Mouse (Mus musculus): ENCODE results near the gene Gm15130. TPM values are rescaled to one million over a fixed set of nuclear protein-coding genes. Genes with fewer than 3 reads are reported as not detected.

Gm15130 gene
- not detected for polyA plus RNA-seq (2017; shearing (Covaris generic))

DNA sequence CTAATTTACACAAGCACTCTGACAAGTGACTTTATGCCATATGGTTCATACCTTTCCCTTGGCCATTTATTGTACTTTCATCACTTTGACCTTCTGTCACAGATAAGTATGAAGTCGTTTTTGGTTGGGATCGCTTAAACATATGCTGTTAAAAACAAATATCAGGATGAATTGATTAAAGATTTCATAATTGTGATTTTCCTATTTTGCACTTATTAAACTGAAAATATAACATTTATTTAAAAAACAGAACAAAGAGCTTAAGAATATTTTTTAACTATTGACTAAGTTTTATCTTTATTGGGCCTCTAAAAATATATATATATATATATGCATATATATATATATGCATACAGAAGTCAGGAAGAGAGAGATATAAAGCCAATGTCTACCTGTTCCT, at the start of gene Gm15130:
Gm15130 (minus strand) TSS at position 101 of the 400 bp plus-strand sequence.
- ATAC-seq, result no peak

GRCm38 (mm10) chr2:111182068-111182467, 29.3 kb upstream of the Gm15130 start:
- no peak for ATAC-seq

DNA sequence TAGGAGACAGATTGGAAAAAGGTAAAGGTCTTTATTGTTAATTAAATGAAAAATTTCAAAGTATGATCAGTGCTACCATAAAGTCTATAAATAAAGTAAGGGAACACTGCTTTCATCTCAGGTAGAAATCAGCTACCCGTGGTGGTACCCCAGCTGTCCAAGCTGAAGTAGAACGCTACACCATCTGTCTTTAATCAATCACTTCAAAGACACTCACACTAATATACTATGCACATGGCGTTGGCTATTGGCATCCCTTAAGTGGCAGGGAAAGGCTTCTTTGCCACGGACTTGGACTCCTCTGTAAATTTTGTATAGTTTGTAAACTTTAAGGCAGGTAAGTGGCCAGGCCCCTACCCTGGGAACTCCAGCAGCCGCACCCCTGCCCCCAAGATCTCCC, 17.0 kb downstream of the Gm15130 start:
- no peak for ATAC-seq

DNA sequence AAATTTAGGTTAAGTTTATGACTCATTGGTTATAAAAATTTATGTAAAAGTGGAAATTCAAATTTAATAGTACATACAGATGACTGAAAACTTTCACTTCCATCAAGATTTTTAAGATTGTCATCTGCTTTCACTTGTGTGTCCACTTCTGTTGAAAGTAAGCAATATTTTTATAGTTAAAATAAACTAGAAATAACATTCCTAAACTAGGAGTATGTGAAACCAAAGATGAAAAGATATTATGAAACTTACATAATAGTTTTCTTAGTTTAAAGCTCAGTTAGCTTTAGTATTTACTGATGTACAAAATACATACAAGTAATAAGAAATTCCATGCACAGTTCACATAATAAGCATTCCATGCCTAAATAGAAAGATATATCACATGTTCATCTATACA, 46.9 kb downstream of the Gm15130 start, which contains the start of gene Gm13941:
Gm13941 (minus strand) TSS at position 101 of the 400 bp plus-strand sequence.
- ATAC-seq, result no peak

Other genes with a start within 250 kb of the Gm15130 start
- gene Ano3, start 202.0 kb downstream of the Gm15130 start, polyA plus RNA-seq (2017; shearing (Covaris generic)), result not detected
- gene Gm13941, start 47.0 kb downstream of the Gm15130 start, polyA plus RNA-seq (2017; shearing (Covaris generic)), result not detected
- not detected for gene 4930430A15Rik, start 76.7 kb upstream of the Gm15130 start, polyA plus RNA-seq (2017; shearing (Covaris generic))
- gene Olfr1275, start 82.3 kb upstream of the Gm15130 start, polyA plus RNA-seq (2017; shearing (Covaris generic)), result not detected
- not detected for gene Olfr1276, start 101.6 kb upstream of the Gm15130 start, polyA plus RNA-seq (2017; shearing (Covaris generic))
- not detected for gene Olfr1277, start 121.2 kb upstream of the Gm15130 start, polyA plus RNA-seq (2017; shearing (Covaris generic))
- not detected for gene Olfr1278, start 137.2 kb upstream of the Gm15130 start, polyA plus RNA-seq (2017; shearing (Covaris generic))
- not detected for gene Olfr1279, start 147.7 kb upstream of the Gm15130 start, polyA plus RNA-seq (2017; shearing (Covaris generic))
- gene Olfr1280, start 161.1 kb upstream of the Gm15130 start, polyA plus RNA-seq (2017; shearing (Covaris generic)), result not detected
- gene Olfr1281, start 173.6 kb upstream of the Gm15130 start, polyA plus RNA-seq (2017; shearing (Covaris generic)), result not detected
- gene Olfr1282, start 183.1 kb upstream of the Gm15130 start, polyA plus RNA-seq (2017; shearing (Covaris generic)), result not detected
- not detected for gene Olfr1283, start 213.9 kb upstream of the Gm15130 start, polyA plus RNA-seq (2017; shearing (Covaris generic))
- not detected for gene Olfr1284, start 222.6 kb upstream of the Gm15130 start, polyA plus RNA-seq (2017; shearing (Covaris generic))